Mouse (Mus musculus) CH12.LX (cell line): Measurements from ENCODE around the gene Gpr84.

ENCODE experiments used
- BHLHE40 ChIP-seq: IDR thresholded peaks from 2 replicates; pipeline ENCODE4 v1.6.1; 2011; ENCODE audit warnings: mild to moderate bottlenecking, low read depth, low read length, improper control_type of control experiment
- CTCF ChIP-seq, 2 experiments: IDR thresholded peaks in 1 of 2; conservative IDR thresholded peaks in 1 of 2; 2 replicates each; pipeline ENCODE4 v1.5.1; 2011 to 2012; ENCODE audit warnings: low read depth in 2 of 2, low read length in 2 of 2, improper control_type of control experiment in 1 of 2, inconsistent platforms in 1 of 2, mild to moderate bottlenecking in 1 of 2, moderate library complexity in 1 of 2
- MAX ChIP-seq: IDR thresholded peaks from 2 replicates; pipeline ENCODE4 v1.6.1; 2011; ENCODE audit warnings: low read length, improper control_type of control experiment
- MXI1 ChIP-seq: IDR thresholded peaks from 2 replicates; pipeline ENCODE4 v1.6.1; 2011; ENCODE audit warnings: mild to moderate bottlenecking, low read depth, low read length, improper control_type of control experiment
- NELFE ChIP-seq: IDR thresholded peaks from 2 replicates; pipeline ENCODE4 v1.6.1; 2011; ENCODE audit warnings: low read depth, low read length, improper control_type of control experiment
- POLR2A ChIP-seq: IDR thresholded peaks from 2 replicates; pipeline ENCODE4 v1.6.1; 2011; ENCODE audit warnings: low read depth, mild to moderate bottlenecking, improper control_type of control experiment, low read length
- SIN3A ChIP-seq: IDR thresholded peaks from 2 replicates; pipeline ENCODE4 v1.6.1; 2012; ENCODE audit warnings: low read length, improper control_type of control experiment, inconsistent platforms
- SMC3 ChIP-seq: IDR thresholded peaks from 2 replicates; pipeline ENCODE4 v1.6.1; 2011; ENCODE audit warnings: low read depth, low read length, improper control_type of control experiment
- TBP ChIP-seq: conservative IDR thresholded peaks from 2 replicates; pipeline ENCODE4 v1.6.1; 2011; ENCODE audit warnings: low read depth, low read length, improper control_type of control experiment

DNA sequence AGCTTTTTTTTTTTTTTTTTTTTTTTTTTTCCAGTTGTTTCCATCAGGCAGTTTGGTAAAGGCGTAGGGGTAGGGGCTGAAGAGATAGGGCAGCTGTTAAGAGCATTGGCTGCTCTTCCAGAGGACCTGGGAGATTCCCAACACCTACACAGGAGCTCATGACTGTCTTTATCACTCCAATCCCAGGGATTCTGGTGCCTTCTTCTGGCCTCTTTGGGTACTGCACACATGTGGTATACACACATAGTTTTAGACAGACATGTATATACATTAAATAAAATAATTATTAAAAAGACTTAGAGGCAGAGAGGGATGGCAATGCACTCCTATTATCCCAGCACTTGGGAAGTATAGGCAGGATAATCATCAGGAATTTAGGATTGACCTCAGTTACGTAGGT lies 17.0 kb downstream of the Gpr84 start:
- TF ChIP-seq NELFE (no peak), CTCF (conservative IDR thresholded peaks at IDR 0.05 in 1 of 2, IDR thresholded peaks at IDR 0.05 in 1 of 2; ENCODE audit: low read depth in 2 of 2, low read length in 2 of 2) (peak; percentile 22 to 33; a peak in 1 of 4 replicates), MXI1 (no peak), SMC3 (no peak), POLR2A (no peak), BHLHE40 (no peak), MAX (no peak), TBP (no peak), SIN3A (no peak)
